Mouse (Mus musculus) liver (tissue): ENCODE results near the gene Hoxd8.
A peak's percentile ranks its signal among the peaks of the same experiment; 100 is the strongest.

Source experiments
- DNase-seq: peaks from one replicate; pipeline ENCODE4 v3.0.0-alpha.2; 2020; ENCODE audit warnings: mixed read lengths

Hoxd8 gene

DNA sequence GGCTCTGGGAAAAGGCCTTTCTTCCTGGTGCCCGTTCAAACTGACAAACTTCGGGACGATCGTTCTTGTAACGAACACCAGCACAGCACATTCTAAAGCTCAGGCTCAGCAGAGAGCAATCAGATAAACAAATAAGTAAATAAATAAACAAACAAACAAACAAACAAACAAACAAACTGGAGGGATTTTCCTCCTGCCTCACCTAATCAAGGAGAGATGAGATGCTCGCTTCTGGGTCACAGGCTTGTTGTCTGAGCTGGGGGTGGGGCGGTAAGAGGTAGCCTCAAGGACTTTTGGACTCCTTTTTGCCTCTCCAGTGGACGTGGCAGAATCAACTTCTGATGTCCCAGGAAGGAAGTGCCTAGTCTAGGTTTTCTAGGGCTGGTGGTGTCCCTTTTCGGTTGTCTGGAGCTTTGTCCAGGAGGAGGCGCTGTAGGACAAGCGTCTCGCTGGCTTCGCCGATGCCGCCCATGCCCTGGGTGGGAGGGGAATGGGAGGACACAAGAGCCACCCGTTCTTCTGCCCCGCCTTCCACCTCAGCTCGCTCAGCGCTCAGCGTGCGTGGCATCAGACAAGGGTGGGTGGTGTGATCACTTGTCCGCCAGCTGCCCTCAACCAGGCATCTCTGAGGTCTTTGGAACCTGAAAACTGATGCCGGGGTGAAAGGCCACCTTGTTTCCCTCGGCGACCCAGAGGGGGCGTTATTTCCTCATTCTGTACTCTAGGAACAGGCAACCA, 11.3 kb downstream of the Hoxd8 start:
- DNase-seq: peak; percentile 81

DNA sequence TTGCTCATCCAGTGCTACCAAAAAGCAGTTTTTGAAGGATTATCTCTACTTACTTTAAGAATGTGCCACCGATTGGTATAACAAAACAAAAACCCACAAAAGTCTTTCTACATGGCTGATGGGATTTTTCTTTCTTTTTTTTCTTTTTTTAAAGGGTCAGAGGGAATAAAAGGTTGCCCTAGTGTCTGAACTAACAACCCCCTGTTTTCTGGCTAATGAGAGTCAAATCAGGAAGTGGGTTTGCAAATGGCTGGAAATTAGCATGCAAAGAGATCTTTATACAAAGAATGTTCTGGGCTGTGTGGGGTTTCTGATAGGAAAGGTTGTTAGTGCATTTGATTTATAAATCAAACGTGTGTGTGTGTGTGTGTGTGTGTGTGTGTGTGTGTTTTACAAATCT, 16.0 kb downstream of the Hoxd8 start:
- DNase-seq: no peak

DNA sequence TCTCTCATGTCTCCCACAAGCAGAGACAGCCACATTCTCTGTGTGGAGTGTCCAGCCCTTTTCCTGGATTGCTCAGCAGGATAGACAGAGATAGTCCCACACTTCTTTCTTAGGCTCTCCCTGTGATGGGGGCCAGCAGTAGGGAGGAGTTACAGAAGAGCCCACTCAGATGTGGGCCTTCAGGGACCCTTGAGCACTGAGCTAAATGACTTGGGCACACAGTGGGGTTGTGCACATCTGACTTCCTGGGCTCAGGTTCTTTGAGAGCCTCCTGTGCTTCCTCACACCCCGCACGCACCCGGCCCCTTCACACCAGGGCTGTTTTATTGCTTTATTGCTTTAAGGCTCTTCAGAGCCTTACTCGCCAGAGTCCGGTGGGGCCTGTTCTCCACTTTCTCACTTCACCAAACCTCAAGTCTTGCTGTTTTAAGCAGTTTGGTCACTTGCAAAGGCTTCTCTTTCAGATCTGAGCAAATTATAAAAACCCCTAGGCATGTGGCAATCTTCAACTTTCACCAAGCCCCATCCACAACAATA, 16.6 kb downstream of the Hoxd8 start:
- no peak for DNase-seq

DNA sequence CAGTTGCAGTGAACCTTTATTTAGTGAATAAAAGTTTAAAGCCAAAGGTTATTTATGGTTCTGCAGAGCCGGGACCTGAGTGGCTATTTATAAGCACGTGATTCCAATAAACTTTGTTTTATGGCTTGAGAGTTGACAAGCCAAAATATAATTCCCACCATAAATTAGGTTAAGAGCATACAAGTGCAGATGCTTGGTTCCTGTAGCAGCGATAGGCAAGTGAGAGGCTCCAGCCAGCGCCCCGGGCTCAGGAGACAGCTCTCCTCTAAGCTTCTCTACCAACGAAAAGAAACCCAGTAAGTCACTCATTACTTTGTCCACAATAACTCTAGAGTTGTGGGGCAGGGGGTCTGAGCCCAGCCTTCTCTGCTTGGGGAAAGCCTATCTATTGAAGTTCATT, 17.5 kb downstream of the Hoxd8 start:
- no peak for DNase-seq

DNA sequence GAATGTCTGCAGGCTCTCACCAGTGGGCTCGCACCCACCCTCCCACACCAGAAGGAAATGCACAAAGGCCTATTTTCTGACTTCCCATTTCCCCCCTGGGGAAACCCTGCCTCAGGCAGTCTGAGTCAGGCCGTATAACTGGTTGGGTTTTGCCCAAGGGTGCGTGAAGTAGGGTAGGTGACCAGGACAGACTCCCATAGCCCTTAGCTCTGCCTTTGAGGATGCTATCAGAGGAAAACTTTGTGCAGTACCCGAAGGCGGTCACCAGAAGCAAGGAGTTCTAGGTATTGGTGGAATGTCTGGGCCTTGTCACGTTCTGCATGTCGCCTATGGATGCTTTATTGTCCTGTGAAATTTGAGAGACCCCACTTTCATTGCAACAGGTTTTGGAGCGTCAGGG, 18.5 kb downstream of the Hoxd8 start:
- no peak for DNase-seq

DNA sequence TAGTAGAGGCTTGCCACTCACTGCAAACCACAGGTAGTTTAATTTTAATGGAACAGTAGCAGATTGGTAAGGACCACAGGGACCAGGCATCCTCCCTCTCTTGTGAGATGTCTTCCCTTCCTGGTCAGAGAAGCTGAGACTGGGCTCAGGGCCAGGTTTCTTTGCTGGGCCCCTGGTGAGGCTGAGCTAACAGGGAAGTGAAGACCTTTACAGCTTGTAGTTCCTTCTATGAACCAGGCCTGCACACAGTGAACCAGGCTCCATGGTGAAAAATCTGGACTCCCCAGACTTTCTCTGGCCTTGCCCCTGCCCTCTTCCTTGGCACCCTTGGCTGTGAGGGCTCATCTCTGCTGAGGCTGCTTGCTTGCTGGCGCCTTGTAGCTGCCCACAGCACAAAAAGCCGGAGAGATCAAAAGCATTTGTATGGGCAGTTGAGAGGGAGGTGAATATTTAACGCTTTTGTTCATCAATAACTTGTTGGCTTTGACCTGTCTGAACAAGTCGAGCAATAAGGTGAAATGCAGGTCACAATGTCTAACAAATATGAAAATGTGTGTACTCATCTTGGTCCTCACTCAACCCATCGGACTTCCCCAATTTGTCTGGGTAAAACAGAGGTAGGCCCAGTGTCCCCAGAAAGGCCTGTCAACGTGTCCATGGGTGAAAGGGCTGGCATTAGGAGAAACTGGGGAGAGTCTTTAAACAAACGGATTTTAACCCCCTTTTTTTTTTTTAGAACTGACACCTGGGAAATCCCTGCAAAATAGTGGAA, 20.0 kb downstream of the Hoxd8 start:
- no peak for DNase-seq

DNA sequence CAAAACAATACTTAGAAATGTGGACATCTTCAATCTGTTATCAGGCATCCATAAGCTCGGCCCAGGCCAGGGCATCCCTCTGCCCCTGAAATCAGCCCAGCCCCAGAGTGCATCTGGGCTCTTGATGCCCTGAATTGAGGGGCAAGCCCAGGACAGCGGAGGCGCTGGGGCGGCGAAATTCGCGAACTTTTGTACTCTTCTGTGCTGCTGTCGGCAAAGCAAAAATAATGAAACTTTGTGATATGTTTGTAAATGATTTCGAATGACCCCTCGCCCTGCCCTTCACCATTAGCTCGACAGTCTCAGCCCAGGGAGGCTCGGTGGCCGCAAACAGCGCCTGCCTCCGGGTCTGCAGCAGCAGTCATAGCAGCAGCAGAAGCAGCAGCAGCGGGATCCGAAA, 20.8 kb downstream of the Hoxd8 start:
- DNase-seq: no peak

DNA sequence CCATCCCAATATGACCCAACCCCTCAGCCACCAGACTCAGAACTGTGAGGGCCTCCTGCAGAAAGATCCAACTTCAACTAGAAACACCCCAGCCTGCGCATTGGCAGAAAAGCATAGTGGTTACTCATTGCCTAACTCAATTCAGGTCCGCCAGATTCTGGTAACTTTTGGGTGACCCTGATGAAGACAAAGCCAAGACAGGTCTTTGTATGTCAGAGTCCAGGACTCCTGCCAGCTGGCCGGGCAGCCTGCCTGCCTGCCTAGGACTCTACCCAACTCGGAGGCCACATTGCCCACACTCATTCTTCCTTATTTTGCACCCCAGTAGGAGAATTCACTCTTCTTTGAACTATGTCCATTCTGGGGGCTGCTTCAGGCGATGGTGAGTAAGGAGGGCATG, 22.1 kb downstream of the Hoxd8 start, which contains the start of gene Gm28230:
Gene Gm28230 (plus strand): TSS at position 178 of the 400 bp plus-strand sequence.
- no peak for DNase-seq

DNA sequence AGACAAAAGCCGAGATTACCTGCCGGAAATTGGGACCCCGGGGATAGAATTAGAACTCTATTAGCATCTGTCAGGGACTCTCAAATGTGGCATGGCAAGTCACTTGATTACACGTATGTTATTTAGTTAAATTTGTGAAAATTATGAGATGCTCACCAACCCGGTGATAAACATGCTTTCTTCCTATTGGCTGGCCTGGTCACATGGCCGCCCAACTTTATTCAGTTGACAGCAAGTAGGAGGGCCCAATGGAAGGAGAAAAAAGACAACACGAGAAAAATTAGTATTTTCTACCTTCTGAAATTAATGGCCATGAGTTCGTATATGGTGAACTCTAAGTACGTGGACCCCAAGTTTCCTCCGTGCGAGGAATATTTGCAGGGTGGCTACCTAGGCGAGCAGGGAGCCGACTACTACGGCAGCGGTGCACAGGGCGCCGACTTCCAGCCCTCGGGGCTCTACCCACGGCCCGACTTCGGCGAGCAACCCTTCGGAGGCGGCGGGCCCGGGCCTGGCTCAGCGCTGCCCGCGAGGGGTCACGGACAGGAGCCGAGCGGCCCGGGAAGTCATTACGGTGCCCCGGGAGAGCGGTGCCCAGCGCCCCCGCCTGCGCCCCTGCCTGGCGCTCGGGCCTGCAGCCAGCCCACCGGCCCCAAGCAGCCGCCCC, 22.7 kb downstream of the Hoxd8 start:
- DNase-seq: no peak

DNA sequence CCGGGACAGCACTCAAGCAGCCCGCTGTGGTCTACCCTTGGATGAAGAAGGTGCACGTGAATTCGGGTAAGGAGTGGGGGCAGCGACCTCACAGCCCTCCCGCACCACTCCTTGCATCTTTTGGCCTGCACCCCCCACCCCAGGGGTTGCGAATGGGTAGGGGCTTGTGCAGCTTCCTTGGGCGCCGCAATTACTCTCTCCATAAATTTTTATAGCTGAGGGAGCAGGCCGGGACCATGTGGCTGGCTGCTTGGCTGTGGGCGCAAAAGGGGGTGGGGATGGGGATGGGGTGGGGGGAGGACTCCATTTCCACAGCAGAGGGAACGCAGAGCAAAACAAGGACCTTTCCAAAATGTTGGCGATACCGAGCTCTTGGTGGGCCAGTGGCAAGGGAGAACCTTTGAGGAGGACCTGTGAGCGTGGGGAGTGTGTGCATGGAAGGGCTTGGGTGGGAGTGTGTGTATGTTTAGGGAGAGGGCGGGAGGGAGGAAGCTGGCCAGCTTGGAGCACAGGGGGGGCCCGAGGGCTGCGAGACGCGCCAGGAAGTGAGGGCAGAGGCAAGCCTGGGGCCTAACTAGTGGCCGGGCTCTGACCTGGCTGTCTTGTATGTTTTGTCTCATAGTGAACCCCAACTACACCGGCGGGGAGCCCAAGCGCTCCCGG, 23.4 kb downstream of the Hoxd8 start:
- no peak for DNase-seq

DNA sequence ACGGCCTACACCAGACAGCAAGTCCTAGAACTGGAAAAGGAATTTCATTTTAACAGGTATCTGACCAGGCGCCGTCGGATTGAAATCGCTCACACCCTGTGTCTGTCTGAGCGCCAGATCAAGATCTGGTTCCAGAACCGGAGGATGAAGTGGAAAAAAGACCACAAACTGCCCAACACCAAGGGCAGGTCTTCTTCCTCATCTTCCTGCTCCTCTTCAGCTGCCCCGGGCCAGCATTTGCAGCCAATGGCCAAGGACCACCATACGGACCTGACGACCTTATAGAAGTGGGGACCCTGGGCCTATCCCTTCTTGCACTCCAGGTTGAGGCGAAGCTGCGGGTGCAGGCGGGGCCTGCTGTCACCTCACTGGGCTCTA, 23.9 kb downstream of the Hoxd8 start:
- no peak for DNase-seq

DNA sequence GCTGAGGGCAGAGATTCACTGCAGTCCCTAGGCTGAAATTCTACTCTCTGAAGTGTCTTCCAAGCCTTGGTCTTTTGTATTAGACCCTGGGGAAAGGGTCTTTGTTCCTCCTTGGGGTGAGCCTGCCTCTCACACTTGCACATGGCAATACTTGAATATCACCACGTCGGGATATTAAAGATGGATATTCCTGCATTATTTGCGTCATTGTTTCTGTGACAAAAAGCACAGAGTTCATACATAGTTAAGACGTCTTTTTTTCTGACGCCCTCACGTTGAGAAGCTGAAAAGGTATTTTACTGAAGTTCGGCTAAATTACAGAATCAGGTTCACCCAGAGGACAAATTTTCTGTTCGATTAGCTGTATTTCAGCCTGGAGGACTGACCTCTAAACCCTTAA, 25.9 kb downstream of the Hoxd8 start:
- no peak for DNase-seq

DNA sequence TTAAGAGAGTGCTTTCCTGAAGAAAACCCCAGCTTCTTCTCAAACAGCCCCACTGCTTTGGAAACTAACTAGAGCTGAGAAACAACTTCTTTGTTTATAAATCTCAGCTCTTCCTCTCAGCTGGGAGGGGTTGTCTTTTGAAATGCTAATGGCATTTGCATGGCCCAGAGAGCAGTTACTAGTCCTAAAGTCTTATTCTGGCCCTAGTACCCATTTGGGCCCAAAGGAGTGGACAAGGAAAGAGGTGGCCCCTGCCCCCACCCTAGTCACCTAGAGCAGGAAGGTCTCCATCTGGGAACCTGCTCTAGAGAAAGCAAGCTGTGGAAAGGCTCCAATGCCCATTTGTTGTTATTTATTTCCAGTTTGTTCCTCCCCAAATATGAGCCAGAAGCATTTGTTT, 26.6 kb downstream of the Hoxd8 start:
- DNase-seq: no peak

DNA sequence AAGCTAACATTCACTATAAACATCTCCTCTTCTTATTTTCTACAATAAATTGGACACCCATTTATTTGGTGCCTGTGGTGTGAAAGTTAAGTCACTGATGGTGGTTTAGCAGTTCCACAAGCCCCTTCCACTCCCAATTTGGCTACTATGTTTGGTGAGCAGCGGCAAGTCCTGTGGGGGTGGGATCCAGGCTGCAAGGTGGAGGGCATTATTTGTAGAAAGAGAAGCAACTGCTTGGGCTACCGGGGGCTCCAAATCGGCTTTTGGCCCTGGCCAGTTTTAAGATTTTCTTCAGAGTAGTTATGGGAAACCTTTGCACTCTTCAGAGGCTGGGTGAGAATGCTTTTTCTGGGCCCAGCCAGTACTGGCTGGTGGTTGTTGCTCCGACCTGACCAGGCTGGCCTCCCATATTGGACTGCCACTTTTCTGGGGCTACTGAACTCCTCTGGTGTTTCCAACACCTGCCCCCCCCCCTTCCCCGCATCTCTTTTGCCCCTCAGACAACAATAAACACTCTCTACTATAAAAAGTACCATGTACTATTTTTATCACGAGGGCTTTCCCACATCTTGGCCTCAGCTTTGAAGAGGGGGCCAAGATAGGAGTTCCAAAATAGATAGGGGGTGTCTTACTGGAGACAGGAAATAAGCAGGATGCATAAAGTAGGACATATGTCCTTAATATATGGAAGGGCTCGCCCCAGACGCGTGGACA, 27.5 kb downstream of the Hoxd8 start:
- no peak for DNase-seq

DNA sequence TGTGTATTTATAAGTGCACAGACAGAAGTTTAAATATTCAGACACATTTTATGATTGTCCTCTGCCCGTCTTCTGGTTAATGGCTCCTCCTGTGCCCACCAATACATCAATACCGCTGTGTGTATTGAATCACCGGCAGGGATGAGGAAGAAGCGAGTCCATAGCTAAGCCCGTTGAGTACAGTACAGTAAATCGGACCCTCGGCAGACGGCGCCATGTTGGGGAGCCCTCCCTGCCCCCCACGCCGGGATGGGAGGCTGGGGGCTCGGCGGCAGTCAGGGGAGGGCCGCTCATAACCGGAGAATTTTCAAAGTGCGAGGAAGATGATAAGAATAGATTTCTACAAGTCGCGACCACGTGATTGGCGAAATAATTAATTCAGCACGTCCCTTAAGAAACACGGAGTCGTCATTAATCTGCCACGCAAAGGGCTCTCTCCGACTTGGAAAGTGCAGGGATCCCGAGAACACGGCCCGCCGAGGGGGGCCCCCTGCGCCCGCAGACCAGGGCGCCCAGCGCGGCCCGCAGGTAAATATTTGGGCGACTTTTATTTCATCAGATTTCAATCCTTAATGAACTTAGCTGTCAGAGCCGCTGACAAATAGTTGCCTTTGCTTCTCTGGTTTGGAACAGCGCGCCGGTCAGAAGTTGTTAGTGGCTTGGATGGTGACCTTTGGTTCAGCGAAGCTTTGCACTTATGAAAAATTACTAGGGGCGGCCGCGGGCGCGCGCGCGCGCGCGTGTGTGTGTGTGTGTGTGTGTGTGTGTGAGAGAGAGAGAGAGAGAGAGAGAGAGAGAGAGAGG, 28.3 kb downstream of the Hoxd8 start:
- DNase-seq: no peak

DNA sequence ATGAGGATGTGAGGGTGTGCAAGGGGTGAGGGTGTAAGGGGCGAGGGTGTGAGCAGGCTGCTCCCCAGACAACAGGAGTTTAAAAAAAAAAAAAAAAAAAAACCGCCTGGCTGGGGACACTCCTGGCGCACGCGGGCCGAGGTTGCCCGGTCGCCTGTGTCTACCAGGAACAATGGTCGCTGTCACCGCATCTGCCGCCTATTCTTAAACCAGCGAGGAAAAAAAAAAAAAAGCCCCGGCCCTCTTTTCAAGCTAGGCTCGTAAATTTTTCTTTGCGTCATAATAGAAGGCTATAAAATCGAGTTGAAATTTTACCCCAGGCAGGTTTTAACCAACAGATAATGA, 28.9 kb downstream of the Hoxd8 start:
- no peak for DNase-seq

DNA sequence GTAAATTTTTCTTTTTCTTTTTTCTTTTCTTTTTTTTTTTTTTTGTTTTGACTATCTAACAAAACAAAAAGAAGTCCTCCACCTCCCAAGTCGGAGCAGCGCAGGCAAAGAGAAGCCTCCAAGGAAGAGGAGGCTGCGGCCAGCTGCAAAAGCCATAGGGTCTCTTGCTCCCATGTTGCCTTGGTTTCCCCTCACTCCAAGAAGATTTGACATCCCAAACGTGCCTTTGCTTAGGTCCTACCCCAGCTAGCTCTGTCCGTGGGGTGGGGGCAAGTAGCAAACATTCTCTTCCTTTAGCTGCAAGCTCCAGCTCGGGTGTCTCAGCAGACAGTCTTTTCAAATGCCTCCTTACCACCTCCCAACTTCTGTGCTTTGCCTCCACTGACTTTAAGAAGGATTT, 29.4 kb downstream of the Hoxd8 start:
- DNase-seq: no peak

DNA sequence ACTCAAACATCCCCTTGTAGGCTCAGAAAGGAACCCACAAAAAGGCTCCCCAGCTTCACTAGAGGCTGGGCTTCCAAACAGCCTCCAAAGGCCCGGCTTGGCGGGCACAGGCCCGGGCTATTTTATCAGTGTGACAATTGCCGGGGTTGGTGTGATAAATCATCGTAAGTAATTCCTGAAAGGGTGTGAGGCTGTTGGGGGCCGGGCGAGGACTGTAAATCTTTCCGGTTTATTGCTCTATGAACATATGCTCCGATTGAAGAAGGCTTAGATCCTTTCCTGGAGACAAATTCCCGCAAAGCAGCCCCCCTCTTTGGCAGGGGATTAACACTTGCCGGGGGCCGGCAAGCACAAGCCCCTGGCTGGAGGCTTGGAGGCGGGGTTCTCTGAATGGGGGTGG, 30.0 kb downstream of the Hoxd8 start:
- no peak for DNase-seq

DNA sequence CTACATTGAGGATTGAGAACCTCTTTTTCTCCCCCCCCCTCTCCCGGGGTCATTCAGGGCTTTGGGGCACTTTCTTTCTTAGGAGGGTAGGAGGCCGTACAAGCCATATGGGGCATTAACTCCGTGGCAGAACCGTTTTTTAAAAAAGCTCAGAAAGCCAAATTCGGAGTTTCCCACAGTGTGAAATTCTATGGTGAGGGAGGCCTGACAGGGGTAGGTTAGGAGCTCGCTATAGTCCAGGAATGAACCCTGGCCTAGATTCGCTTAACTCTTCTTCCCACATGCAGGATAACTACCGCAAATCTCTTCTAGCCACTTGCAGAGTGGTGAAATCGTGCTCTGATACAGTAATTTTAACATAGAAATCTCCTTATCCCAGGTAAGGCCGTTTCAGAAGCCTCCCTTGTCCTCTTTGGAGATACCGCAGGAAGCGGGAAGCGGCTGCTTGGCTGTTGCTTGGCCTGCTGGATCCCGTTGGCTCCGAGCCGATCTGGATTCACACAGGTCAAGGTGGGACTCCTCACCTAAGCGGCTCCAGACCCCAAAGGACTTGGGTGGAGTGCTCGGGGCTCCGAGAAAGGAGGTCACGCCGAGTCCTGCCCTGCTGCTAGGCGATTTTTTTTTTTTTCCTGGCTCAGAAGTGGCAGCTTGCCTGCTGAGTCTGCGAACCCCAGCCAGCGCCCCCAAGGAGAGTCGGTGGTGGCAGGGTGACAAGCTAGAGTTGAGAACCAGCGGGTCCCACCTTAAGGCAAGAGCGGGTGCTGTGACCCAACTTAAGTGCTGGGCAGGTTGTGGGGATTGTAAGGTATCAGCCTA, 30.8 kb downstream of the Hoxd8 start:
- no peak for DNase-seq

DNA sequence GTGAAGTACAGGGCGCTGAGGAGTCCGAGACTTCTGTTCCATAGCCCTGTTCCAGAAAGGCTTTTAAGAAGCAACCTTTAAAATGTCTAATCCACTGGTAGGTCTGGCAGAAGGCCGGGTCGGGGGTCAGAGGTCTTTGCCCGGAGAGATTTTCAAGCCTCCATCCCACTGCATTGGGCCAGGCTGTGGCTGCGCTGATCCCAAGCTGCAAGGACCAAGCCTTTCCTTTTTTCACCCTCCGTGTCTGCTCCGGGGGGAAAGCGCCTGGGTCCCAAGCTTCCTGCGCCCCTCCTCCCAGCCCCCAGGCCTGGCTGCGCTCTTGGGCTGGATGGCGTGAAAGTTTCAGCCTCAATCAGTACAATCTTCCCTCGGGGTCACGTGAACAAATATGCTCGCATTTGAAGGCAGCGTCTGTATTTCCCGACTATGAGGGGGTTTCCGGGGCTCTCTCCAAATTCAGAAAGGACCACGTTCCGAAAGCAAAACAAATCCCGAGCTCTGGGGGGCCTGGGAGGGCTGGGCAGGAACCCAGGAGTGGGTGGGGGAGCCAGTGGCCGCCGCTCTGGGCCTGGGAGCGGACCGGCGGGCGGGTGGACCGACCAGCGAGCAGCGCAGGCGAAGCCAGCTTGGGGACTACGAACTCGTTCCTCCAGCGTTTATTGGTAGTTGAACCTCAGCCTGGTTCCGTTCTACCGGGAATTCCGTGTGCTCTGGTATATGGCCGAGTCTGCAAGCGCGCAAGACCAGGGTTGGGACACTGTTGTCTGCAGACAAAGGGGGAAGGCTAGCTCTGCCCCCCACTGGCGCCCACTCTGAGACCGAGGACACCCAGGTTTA, 31.7 kb downstream of the Hoxd8 start:
- no peak for DNase-seq
